Mouse (Mus musculus): Measurements from ENCODE around the gene Sipa1l1.

Gene Sipa1l1

DNA sequence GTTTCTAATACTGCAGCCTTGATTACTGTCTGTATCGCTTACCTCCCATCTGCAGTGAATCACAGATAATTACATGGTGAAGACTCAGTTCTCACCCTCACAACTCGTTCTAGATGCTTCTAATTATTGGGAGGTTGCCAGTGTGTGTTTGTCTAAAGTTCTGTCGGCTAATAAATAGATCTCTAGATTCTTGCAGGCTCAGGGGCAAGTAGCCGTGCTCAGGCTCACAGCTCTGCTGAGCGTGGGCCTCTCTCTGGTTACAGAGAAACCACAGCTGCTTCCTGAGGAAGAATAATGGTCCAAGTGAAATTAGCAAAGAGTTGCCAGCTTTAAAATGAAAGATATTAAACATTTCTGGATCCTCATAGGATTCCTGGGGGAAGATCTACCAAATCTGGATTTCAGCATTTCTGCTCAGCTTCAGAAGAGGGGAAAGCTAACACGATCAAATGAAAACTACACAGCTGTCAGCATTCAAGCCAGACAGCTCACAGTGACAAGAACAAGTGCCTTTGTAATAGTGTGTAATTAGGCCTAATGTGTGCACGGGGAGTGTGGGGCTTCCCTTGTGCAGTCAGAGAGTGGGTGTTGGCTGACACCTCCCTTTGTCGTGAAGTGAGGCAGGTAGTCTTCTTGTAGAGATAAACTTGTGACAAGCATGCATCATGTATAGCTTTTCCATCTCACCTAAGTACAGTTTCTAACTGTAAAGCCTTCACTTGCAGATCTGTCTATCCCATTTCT lies 225.2 kb downstream of the Sipa1l1 start:
- DNase-seq = no peak

DNA sequence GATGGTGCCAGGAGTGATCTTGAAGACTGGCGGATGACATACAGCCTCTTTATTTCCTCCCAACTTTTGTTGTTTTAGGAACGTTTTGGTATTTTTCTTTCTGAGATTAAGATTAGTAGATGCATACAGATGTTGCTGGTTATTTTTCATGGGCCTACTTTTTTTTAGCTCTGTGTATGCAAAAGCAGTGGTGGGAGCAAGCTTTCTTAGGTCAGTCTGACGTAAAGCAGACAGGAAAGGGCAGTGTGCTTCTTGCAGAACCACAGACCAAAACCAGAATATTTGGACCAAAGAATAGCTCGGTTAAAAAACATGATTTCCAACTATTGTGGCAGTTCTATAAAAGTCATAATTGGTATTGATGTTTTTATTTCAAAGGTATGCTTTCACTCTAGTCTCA lies 226.1 kb downstream of the Sipa1l1 start:
- DNase-seq = no peak

DNA sequence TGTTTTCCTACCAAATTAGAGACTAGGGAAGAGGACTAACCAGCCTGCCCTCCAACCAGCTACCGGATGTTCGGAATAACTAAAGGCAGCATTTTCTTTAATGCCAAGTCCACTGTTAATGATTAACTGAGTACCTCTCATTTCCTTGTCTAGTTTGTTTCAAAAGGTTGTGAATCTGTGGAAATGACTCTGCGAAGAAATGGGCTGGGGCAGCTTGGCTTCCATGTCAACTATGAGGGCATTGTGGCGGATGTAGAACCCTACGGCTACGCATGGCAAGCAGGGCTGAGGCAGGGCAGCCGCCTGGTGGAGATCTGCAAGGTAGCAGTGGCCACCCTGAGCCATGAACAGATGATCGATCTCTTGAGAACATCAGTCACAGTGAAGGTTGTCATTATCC lies 228.1 kb downstream of the Sipa1l1 start:
- no peak for DNase-seq

DNA sequence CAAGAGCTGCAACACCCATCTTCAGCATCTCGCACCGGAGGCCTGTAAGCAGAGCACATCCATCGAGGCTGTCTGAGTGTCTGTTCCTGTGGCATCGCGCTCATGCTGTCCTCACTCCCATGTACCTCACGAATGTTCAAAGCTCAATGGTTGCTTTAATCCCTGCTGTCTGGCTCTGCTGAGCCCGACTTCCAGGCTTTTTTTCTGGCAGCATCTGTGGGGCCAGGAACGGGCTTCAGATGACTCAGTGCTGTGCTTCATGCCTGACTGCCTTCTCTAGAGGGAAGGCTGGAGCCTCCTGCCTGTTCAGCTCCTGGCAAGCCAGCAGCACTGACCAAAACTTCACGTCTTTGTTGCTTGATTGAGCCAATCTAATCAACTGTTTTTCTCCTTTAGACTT lies 228.6 kb downstream of the Sipa1l1 start:
- no peak for DNase-seq

GRCm38 (mm10) chr12:82398926-82399325 lies 229.8 kb downstream of the Sipa1l1 start:
- DNase-seq = no peak

- no peak for DNase-seq
These were observed 231.0 kb downstream of the Sipa1l1 start for GRCm38 (mm10) chr12:82399971-82400720.

- no peak for DNase-seq
These were observed 231.7 kb downstream of the Sipa1l1 start for GRCm38 (mm10) chr12:82400783-82401182.

- DNase-seq = no peak
These were observed 232.3 kb downstream of the Sipa1l1 start for GRCm38 (mm10) chr12:82401440-82401839.

GRCm38 (mm10) chr12:82402635-82403034 lies 233.5 kb downstream of the Sipa1l1 start:
- no peak for DNase-seq

GRCm38 (mm10) chr12:82407531-82408255 lies 238.6 kb downstream of the Sipa1l1 start:
- peak; percentile 26 for DNase-seq

DNA sequence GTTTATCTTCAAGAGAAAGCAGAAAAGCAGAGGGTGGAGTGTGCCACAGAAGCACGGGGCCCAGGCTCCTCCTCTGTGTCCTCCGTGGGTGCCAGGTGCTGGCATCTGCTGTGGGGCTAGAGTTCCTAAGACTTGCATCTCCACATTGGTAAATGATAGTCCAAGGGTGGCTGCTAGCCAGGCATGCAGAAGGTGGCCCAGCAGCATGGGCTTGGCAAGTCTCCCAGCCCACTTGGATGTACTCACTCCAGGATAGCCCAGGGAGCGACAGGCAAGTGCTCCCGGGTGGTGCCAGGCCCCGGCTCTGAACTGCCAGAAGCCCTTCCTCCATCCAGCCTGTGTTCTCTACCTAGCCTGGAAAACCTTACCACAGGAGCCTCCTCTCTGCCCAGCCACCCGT lies 239.4 kb downstream of the Sipa1l1 start:
- DNase-seq = peak; percentile 63

DNA sequence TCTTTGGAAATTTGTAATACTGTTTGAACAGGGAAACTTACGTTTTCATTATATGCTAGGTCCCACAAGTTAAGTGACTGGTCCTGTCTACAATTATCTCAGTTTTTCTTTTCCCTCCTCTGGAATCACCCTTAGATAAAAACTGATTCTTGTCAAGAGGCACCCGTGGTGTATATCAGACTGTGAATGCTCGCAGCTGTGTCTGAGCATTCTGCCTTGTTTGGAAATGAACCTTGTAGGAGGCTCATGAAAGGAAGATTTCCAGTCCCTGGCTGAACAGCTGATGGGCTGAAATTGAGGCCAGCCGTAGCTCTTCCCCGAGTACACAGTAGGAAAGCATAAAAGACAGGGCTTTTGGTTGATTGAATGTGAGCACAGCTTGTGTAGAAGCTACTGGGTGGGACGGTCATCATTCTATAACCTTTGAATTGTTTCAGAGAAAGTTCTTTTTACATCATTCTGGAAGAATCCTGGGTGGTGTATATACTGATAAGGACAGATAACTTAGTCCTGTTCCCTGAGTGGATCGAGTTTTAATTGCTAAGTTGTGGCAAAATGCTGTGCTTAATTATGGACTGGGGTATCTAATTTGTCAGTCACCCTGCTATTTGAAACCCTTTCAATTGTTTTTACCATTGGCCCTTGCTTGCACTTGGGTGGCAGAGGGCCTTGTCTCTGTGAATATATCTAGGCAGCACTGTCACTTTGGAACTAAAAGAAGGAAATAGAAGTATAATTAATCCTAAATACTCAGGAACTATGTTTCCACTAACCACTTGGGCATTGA lies 240.8 kb downstream of the Sipa1l1 start:
- no peak for DNase-seq

GRCm38 (mm10) chr12:82412291-82413032 lies 243.3 kb downstream of the Sipa1l1 start:
- peak; percentile 75 for DNase-seq

DNA sequence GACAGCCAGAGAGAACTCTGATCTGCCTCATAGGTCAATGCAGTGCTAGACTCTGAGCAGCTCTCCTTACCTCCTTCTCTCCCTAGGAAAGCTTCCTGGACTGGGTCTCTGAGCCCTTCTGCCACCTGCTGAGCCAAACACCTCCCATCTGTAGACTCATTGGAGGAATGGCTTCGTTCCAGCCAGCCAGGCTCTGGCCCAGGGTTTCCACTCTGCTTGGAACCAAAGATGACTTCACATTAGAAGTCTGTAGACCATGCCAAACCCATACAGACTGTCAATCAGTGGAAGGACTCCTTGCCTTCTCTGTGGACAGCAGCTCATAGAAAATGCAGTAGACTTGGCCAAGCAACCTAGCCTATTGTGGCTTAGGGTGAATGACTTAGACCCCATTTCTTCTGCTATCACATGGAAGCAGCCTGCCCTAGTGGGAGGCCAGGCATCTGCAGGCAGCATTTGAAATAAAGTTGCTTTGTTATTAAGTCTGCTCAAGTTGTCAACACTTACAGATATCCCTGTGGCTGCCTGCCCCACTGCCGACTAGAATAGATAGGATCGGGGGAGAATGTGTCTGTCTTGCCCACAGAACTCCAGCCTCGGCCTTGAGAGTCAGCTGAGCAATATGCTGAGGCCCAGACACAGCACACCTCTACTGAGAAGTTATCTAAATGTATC lies 246.7 kb downstream of the Sipa1l1 start:
- peak; percentile 68 for DNase-seq

DNA sequence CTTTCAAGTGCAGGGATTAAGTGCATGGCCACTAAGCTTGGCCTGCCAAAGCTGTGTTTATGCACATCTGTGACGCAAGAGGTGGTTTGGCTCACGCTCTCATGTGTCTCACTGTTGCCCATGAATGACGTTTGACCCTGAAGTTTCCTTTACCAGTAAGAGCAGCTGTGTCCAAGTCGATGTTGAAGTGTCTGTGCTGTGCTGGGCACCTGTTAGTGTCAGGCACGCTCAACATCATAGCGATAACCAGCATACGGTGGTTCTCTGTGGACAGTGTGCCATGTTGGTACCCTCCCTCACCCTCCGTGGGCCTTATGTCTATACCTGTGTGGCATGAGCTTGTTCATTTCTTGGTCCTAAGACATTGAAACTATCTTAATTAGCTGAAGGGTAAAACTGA lies 249.9 kb downstream of the Sipa1l1 start:
- DNase-seq = no peak

DNA sequence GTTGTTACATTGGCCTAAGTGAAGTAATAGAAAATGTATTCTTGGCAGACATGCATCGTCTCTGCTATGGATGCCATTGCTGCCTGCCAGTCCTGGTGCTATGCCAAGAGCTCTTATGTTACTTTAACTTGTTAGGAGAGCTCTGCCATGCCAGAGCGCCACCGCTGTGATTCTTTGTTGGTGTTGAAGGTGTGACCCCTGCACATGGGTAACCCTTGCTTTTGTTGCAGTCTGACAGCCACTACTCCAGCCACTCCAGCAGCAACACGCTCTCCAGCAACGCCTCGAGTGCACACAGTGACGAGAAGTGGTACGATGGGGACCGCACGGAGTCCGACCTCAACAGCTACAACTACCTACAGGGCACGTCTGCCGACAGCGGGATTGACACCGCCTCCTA lies 255.7 kb downstream of the Sipa1l1 start:
- DNase-seq = no peak

- DNase-seq = no peak
These were observed 256.7 kb downstream of the Sipa1l1 start for GRCm38 (mm10) chr12:82425853-82426252.

- no peak for DNase-seq
These were observed 258.3 kb downstream of the Sipa1l1 start for GRCm38 (mm10) chr12:82427416-82427815.

- DNase-seq = no peak
These were observed 259.3 kb downstream of the Sipa1l1 start for GRCm38 (mm10) chr12:82428466-82428865.

GRCm38 (mm10) chr12:82433311-82433710 lies 264.2 kb downstream of the Sipa1l1 start:
- DNase-seq = no peak

GRCm38 (mm10) chr12:82434591-82434990 lies 265.5 kb downstream of the Sipa1l1 start:
- DNase-seq = no peak

DNA sequence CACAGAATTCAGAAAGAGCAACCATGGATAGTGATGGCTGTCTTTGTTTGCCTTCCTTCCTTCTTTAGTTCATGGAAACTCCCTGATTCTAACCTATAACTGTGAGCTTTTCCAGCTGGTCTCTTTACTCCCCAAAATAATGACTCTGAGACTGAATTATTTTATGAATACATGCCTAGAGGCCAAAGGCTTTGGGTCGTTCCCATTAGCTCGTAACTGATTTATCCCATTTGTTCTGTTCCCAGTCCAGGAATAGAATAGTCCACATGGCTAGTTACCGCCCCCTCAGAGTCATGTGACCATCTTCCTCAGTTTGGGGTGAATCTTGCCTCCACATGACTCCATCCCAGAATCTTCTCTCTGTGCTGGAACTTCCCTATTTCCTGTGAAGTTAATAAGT lies 272.4 kb downstream of the Sipa1l1 start:
- no peak for DNase-seq

Measured in lung, postnatal 14 days (tissue).